Mouse (Mus musculus): Measurements from ENCODE around the gene Ifi44.

Ifi44 gene

DNA sequence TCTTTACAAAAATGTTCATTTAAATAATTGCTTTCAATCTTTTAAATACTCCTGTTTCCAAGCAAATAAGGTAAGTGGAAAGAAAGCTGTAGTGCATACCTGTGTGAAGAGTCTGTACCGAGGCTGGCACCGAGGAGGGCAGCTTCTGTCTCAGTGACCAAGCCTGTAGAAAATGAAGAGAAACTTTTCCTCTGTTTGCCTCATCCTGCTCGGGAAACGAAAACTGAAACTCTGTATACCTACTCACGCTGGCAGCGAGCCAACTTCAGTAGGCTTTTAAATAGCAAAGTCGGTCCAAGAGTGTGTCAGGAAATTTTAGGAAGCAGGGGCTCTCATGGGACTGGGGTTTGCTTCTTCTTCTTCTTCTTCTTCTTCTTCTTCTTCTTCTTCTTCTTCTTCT, at the start of gene Ifi44:
Gene Ifi44 (minus strand): TSS at position 224 of the 400 bp plus-strand sequence.
- no peak for DNase-seq (ENCODE audit: low spot score)

GRCm38 (mm10) chr3:151788622-151789021, 38.9 kb upstream of the Ifi44 start:
- DNase-seq (ENCODE audit: low spot score) = no peak

DNA sequence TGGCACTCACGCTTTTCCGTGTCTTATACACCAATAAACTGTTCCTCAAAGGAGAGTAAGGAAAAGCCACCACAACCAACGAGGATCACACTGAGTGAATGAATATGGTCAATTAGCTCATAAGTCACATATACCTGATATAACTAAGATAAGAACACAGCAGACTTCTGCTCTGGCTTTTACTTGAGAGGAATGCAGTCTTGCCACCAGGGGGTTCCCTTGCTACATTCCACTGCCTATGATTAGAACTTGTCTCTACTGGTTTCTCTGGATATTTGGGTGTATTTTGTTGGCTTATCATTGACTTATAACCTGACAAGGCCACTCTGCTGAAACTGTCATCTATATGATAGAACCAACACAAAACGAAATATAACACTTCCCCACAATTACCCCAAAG, 25.3 kb upstream of the Ifi44 start:
- DNase-seq (ENCODE audit: low spot score) = no peak

DNA sequence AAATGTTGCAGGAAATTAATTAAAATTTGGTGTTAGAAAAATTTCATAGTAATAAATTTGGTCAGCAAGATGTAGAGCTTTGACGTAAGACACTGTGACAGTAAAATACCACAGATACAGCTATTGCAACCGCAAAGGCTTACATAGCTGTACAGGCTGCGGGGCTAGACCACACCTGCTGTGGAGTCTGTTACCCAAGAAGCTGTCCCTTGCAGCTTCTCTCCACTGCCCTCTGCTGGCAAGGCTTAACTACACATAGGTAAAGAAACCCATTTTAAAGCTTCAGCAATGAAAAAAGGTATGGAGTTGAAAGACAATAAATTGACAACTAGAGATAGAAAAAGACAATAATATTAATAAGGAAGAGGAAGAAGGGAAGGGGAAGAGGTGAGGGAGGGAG, 21.3 kb upstream of the Ifi44 start:
- DNase-seq (ENCODE audit: low spot score) = no peak

GRCm38 (mm10) chr3:151748514-151748913, 1.2 kb downstream of the Ifi44 start:
- no peak for DNase-seq (ENCODE audit: low spot score)

DNA sequence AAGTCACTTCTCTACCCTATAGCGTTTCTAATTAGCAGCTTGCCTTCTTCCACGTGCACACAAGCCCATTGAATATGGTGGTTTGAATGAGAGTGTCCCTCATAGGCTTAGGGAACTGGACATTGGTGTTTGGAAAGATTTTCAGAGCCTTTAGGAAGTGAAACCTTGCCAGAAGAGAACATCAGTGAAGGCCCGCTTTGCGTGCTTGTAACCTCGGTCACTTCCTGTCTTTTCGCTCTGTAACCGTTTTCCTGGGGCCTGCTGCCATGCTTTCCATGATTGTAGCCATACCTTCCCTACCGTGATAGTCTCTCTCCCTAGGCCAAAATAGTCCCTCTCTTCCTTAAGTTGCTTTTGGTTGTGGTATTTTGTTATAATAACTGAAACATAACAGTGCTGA, 3.7 kb downstream of the Ifi44 start:
- DNase-seq (ENCODE audit: low spot score) = no peak

DNA sequence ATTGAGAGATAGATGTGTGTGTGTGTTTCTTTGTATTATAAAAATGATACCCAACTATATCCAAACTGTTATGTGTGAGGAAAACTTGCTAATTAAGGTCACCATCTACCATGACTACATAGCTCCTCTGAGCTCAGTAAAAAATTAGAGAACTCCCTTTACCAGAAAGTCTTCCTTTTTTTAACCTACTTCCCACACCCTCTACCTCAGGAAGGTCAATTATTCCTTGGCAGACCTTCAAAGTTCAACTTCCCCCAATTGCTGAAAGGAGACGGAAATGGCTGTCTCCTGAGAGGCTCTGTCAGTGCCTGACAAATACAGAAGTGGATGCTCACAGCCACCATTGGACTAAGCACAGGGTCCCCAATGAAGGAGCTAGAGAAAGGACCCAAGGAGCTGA, 7.5 kb downstream of the Ifi44 start:
- DNase-seq (ENCODE audit: low spot score) = no peak

- no peak for DNase-seq (ENCODE audit: low spot score)
Observed at GRCm38 (mm10) chr3:151716246-151716645, 33.5 kb downstream of the Ifi44 start.

GRCm38 (mm10) chr3:151707335-151707734, 42.4 kb downstream of the Ifi44 start:
- no peak for DNase-seq (ENCODE audit: low spot score)
